ENCODE assay signal across 8 mouse cellular contexts in the genomic region with DNA sequence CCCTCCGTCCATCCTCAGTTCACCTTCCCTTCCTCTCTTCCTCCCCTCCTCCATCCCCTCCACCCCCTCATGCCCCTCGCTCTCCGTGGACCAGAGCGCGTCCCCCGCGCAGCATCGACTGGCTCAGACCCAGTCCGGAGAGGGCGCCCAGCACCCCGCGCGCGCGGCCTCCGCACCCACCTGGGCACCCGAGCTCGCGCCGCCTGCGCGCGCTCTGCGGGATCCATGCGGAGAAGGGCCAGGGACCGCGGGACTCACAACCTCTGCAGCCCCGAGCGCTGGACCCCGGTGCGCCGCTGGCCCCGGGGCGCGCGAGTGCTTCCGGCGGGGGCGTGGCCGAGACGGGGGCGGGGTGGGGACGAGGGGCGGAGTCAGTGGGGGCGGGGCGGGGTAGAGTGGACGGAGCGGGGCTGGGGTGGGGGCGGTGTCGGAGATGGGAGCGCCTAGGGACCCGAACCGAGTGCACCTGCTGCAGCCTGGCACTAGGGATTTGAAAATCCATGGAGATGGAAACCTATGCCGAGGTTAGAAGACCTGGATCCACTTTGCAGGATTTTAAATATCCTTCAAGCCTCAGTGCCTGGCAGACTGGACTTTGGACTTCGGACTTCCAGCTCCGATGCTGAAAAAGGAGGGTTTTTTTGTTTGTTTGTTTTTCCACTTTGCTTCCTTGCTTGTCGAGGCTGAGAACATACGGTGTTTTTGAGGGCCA. TPM values are rescaled to one million over a fixed set of nuclear protein-coding genes. Genes with fewer than 3 reads are reported as not detected.
A peak's percentile ranks its signal among the peaks of the same experiment; 100 is the strongest.
DNase-seq lines count a peak whose midpoint lies in the region; ATAC-seq and TF ChIP-seq lines count a peak whose summit lies in the region.

A gene (minus strand): TSS at position 320 of the 712 bp plus-strand sequence.

- peak; percentile 70 for ATAC-seq in kidney, embryonic 15.5 days (replicated peaks; ENCODE audit: low FRiP score)

- peak within 1 kb of the TSS; percentile 68 for H3K9ac ChIP-seq in kidney, embryonic 15.5 days

- no peak for TF ChIP-seq CTCF in left cerebral cortex, adult 2 months (IDR thresholded peaks at IDR 0.05)

- no peaks in the 10 kb centered on the region for H3K36me3 ChIP-seq in kidney, embryonic 15.5 days

- no peaks in the 10 kb centered on the region for H3K9me3 ChIP-seq in kidney, embryonic 15.5 days (replicated peaks)

- intact Hi-C loops in left cerebral cortex, adult 2 months (cut with DNase I), result no loop called here

- under 1% methylated on average over 50 of the region's 58 CpGs for WGBS in kidney, embryonic 15.5 days

- H3K27me3 ChIP-seq in kidney, embryonic 15.5 days, result peaks cover 42% of the 10 kb centered on the region

- H3K27ac ChIP-seq in left cerebral cortex, adult 2 months, result no peak within 1 kb of the TSS
- 0 out of 2 replicates have a peak within 1 kb of the TSS, but pooled peaks have one; percentile 32 for H3K27ac ChIP-seq in kidney, embryonic 15.5 days

- peaks cover 13% of the 10 kb centered on the region for H3K4me1 ChIP-seq in kidney, embryonic 15.5 days

- peak within 1 kb of the TSS; percentile 59 for H3K4me3 ChIP-seq in left cerebral cortex, adult 2 months
- H3K4me3 ChIP-seq in kidney, embryonic 15.5 days (replicated peaks), result peak within 1 kb of the TSS; percentile 81

- peak in 1 of 2 experiments; percentile 27 for DNase-seq in left cerebral cortex, adult 2 months (ENCODE audit: extremely low spot score in 1 of 2, low spot score in 2 of 2)
- DNase-seq in left cerebral cortex, adult 9 months (ENCODE audit: low spot score in 2 of 2), result no peak
- peak; percentile 25 for DNase-seq in embryo, embryonic 10 days (ENCODE audit: low spot score)
- DNase-seq in gonadal fat pad, adult 2 months (ENCODE audit: low read depth), result no peak
- peak; percentile 28 for DNase-seq in lung, postnatal 10 days
- peak; percentile 72 for DNase-seq in ovary, postnatal 36 days (ENCODE audit: low spot score)
- no peak for DNase-seq in frontal cortex, postnatal 36 days (ENCODE audit: low spot score in 2 of 2)

- peak within 1 kb of the TSS; percentile 94 for H3K4me2 ChIP-seq in kidney, embryonic 15.5 days

RNA-seq across cellular contexts. Expression of the gene that starts here (rescaled TPM):
- total RNA-seq in left cerebral cortex, adult 2 months (2021), result 1 to 10 TPM; 3.1 to 5.0 TPM
- 12.4 and 27.1 TPM in 2 replicates for polyA plus RNA-seq in gonadal fat pad, adult 2 months (2012; rRNA removed)
- 19.3 and 21.3 TPM in 2 replicates for polyA plus RNA-seq in kidney, embryonic 15.5 days (2015; fragmentation: Nextera tagmentation; extraction: Ambion mirVana)

Comparison
In these comparisons a context has a peak if more than half of its experiments do, and no peak if none do; other contexts are left out.
1. DNase-seq: peak in embryo, embryonic 10 days (single experiment), lung, postnatal 10 days (single experiment) and ovary, postnatal 36 days (single experiment); none in left cerebral cortex, adult 9 months (0 of 2), gonadal fat pad, adult 2 months (single experiment) and frontal cortex, postnatal 36 days (0 of 2).